Mouse (Mus musculus): Measurements from ENCODE around the gene Senp8.

Senp8 gene

GRCm38 (mm10) chr9:59709225-59709624, 41.3 kb downstream of the Senp8 start:
- DNase-seq: peak; percentile 25 to 44

- no peak for DNase-seq
These were observed 43.4 kb downstream of the Senp8 start for GRCm38 (mm10) chr9:59706850-59707825.

- DNase-seq: no peak
These were observed 47.4 kb downstream of the Senp8 start for GRCm38 (mm10) chr9:59703099-59703498.

GRCm38 (mm10) chr9:59701094-59701493, 49.4 kb downstream of the Senp8 start:
- DNase-seq: no peak

- no peak for DNase-seq
These were observed 54.1 kb downstream of the Senp8 start for GRCm38 (mm10) chr9:59696381-59696780.

- no peak for DNase-seq
These were observed 55.1 kb downstream of the Senp8 start for GRCm38 (mm10) chr9:59695451-59695813.

- DNase-seq: no peak
These were observed 55.7 kb downstream of the Senp8 start for GRCm38 (mm10) chr9:59694571-59695450.

- DNase-seq: peak; percentile 30 to 47
These were observed 58.4 kb downstream of the Senp8 start for GRCm38 (mm10) chr9:59692145-59692544.

- DNase-seq: peak; percentile 74 to 84
These were observed 58.8 kb downstream of the Senp8 start for GRCm38 (mm10) chr9:59691635-59692094.

GRCm38 (mm10) chr9:59687416-59688046, 63.0 kb downstream of the Senp8 start:
- DNase-seq: no peak

All from kidney, postnatal 4 days (tissue).